Mouse (Mus musculus) hindbrain, embryonic 11.5 days (tissue): Measurements from ENCODE around the gene Il10ra. TPM values are rescaled to one million over a fixed set of nuclear protein-coding genes. Genes with fewer than 3 reads are reported as not detected.

Experiments used
- ATAC-seq: fragments of 200-750 bp; cut with Nextera tagmentation; 2 replicates; pipeline ENCODE4 v1.8.0; 2017; ENCODE audit warnings: mild to moderate bottlenecking, moderate TSS enrichment, moderate library complexity; ENCODE audit not compliant: low FRiP score
- DNase-seq: peaks from one replicate; pipeline ENCODE4 v3.0.0-alpha.2; 2015; ENCODE audit warnings: low spot score
- H3K27ac ChIP-seq: fragments of 300-500 bp; sonication (generic); 2 replicates; pipeline ENCODE4 v1.5.1; 2014; ENCODE audit warnings: mild to moderate bottlenecking, low read depth, low read length
- H3K27me3 ChIP-seq: fragments of 300-500 bp; sonication (generic); 2 replicates; pipeline ENCODE4 v1.6.1; 2014; ENCODE audit warnings: mild to moderate bottlenecking, low read length, moderate library complexity, mixed read lengths; ENCODE audit not compliant: control insufficient read depth, insufficient read depth
- H3K36me3 ChIP-seq: fragments of 300-500 bp; sonication (generic); 2 replicates; pipeline ENCODE4 v1.6.1; 2014; ENCODE audit warnings: mild to moderate bottlenecking, low read length, moderate library complexity, mixed read lengths; ENCODE audit not compliant: control insufficient read depth, insufficient read depth
- H3K4me1 ChIP-seq: fragments of 300-500 bp; sonication (generic); replicated peaks from 2 replicates; pipeline ENCODE4 v1.6.1; 2014; ENCODE audit warnings: low read length, mixed read lengths; ENCODE audit not compliant: control insufficient read depth, insufficient read depth
- H3K4me2 ChIP-seq: fragments of 300-500 bp; sonication (generic); replicated peaks from 2 replicates; pipeline ENCODE4 v1.6.1; 2014; ENCODE audit warnings: mild to moderate bottlenecking, low read depth, low read length
- H3K4me3 ChIP-seq: fragments of 300-500 bp; sonication (generic); 2 replicates; pipeline ENCODE4 v1.5.1; 2014; ENCODE audit warnings: low read depth, low read length
- H3K9ac ChIP-seq: fragments of 300-500 bp; sonication (generic); 2 replicates; pipeline ENCODE4 v1.6.1; 2014; ENCODE audit warnings: low read depth, low read length
- H3K9me3 ChIP-seq: fragments of 300-500 bp; sonication (generic); 2 replicates; pipeline ENCODE4 v1.6.1; 2016; ENCODE audit warnings: low read length; ENCODE audit not compliant: control insufficient read depth
- WGBS: fragments of 180-500 bp; shearing (Covaris S2); extraction: QIAGEN DNeasy Blood & Tissue Kit; methylation state at CpG from one replicate; pipeline ENCODE4 v1.1.7; 2014; 5-methylcytosine and 5-hydroxymethylcytosine counted together
- polyA plus RNA-seq: library from polyadenylated mRNA; unstranded; fragments of >200 nt; fragmentation: Nextera tagmentation; extraction: Ambion mirVana; gene quantifications from 2 replicates; pipeline ENCODE4 v1.2.1, GENCODE M21; 2014

Gene Il10ra
- polyA plus RNA-seq, 1 experiment from 2014 or later: 0.51 TPM

- DNase-seq: no peak
- Histone ChIP-seq H3K4me1 (no peaks in the 10 kb centered on the region), H3K27ac (no peak overlapping the region), H3K4me2 (no peak overlapping the region), H3K4me3 (no peak overlapping the region), H3K9ac (no peak overlapping the region), H3K9me3 (no peaks in the 10 kb centered on the region), H3K27me3 (no peaks in the 10 kb centered on the region), H3K36me3 (no peaks in the 10 kb centered on the region)
- WGBS: 44% methylated on average over 7 of the region's 7 CpGs
- ATAC-seq: no peak
These were observed 32.2 kb downstream of the Il10ra start for GRCm38 (mm10) chr9:45236744-45237143.

GRCm38 (mm10) chr9:45235668-45236227, 33.2 kb downstream of the Il10ra start:
- Histone ChIP-seq H3K4me1 (no peaks in the 10 kb centered on the region), H3K27ac (no peak overlapping the region), H3K4me3 (no peak overlapping the region), H3K36me3 (no peaks in the 10 kb centered on the region), H3K4me2 (no peak overlapping the region), H3K9ac (no peak overlapping the region), H3K9me3 (no peaks in the 10 kb centered on the region), H3K27me3 (no peaks in the 10 kb centered on the region)
- ATAC-seq (no peak), DNase-seq (no peak)
- 76% methylated on average over 6 of the region's 6 CpGs for WGBS

GRCm38 (mm10) chr9:45229359-45229758, 39.6 kb downstream of the Il10ra start:
- Histone ChIP-seq H3K27me3 (no peaks in the 10 kb centered on the region), H3K4me1 (no peaks in the 10 kb centered on the region), H3K27ac (no peak overlapping the region), H3K4me3 (no peak overlapping the region), H3K4me2 (no peak overlapping the region), H3K9ac (no peak overlapping the region), H3K36me3 (no peaks in the 10 kb centered on the region), H3K9me3 (no peaks in the 10 kb centered on the region)
- no peak for DNase-seq
- ATAC-seq: no peak
- WGBS: 88% methylated on average over 8 of the region's 8 CpGs

- 17% methylated on average over 6 of the region's 6 CpGs for WGBS
- H3K27ac ChIP-seq: no peak overlapping the region
- no peak for ATAC-seq
- no peaks in the 10 kb centered on the region for H3K4me1 ChIP-seq
- no peak overlapping the region for H3K9ac ChIP-seq
- H3K4me3 ChIP-seq: no peak overlapping the region
- no peaks in the 10 kb centered on the region for H3K36me3 ChIP-seq
- peak; percentile 94 for DNase-seq
- no peak overlapping the region for H3K4me2 ChIP-seq
- H3K9me3 ChIP-seq: no peaks in the 10 kb centered on the region
- no peaks in the 10 kb centered on the region for H3K27me3 ChIP-seq
These were observed 47.4 kb downstream of the Il10ra start for GRCm38 (mm10) chr9:45221567-45221966.

GRCm38 (mm10) chr9:45219644-45220043, 49.3 kb downstream of the Il10ra start:
- no peak for DNase-seq
- Histone ChIP-seq H3K4me1 (no peaks in the 10 kb centered on the region), H3K9ac (no peak overlapping the region), H3K27me3 (no peaks in the 10 kb centered on the region), H3K27ac (no peak overlapping the region), H3K4me3 (no peak overlapping the region), H3K4me2 (no peak overlapping the region), H3K36me3 (no peaks in the 10 kb centered on the region), H3K9me3 (no peaks in the 10 kb centered on the region)
- ATAC-seq: no peak
- WGBS: 90% methylated on average over 3 of the region's 3 CpGs

- Histone ChIP-seq H3K4me1 (no peaks in the 10 kb centered on the region), H3K9ac (no peak overlapping the region), H3K27me3 (no peaks in the 10 kb centered on the region), H3K9me3 (no peaks in the 10 kb centered on the region), H3K4me3 (no peak overlapping the region), H3K27ac (no peak overlapping the region), H3K36me3 (no peaks in the 10 kb centered on the region), H3K4me2 (no peak overlapping the region)
- ATAC-seq: no peak
- WGBS: 76% methylated on average over 11 of the region's 11 CpGs
- DNase-seq: no peak
These were observed 53.3 kb downstream of the Il10ra start for GRCm38 (mm10) chr9:45215526-45216179.

GRCm38 (mm10) chr9:45212001-45212400, 56.9 kb downstream of the Il10ra start:
- 73% methylated on average over 6 of the region's 6 CpGs for WGBS
- no peak overlapping the region for H3K27ac ChIP-seq
- H3K4me2 ChIP-seq: no peak overlapping the region
- no peaks in the 10 kb centered on the region for H3K36me3 ChIP-seq
- ATAC-seq: no peak
- H3K4me1 ChIP-seq: no peaks in the 10 kb centered on the region
- DNase-seq: no peak
- H3K27me3 ChIP-seq: no peaks in the 10 kb centered on the region
- H3K4me3 ChIP-seq: no peak overlapping the region
- H3K9ac ChIP-seq: no peak overlapping the region
- no peaks in the 10 kb centered on the region for H3K9me3 ChIP-seq

GRCm38 (mm10) chr9:45207015-45207743, 61.8 kb downstream of the Il10ra start:
- DNase-seq (no peak), ATAC-seq (no peak)
- no peaks in the 10 kb centered on the region for H3K4me1 ChIP-seq
- H3K27me3 ChIP-seq: no peaks in the 10 kb centered on the region
- no peaks in the 10 kb centered on the region for H3K9me3 ChIP-seq
- H3K4me3 ChIP-seq: no peak overlapping the region
- H3K4me2 ChIP-seq: no peak overlapping the region
- H3K36me3 ChIP-seq: no peaks in the 10 kb centered on the region
- no peak overlapping the region for H3K9ac ChIP-seq
- no peak overlapping the region for H3K27ac ChIP-seq
- 85% methylated on average over 7 of the region's 7 CpGs for WGBS

GRCm38 (mm10) chr9:45206121-45206520, 62.8 kb downstream of the Il10ra start:
- ATAC-seq (no peak), DNase-seq (no peak)
- Histone ChIP-seq H3K4me3 (no peak overlapping the region), H3K27ac (no peak overlapping the region), H3K9me3 (no peaks in the 10 kb centered on the region), H3K27me3 (no peaks in the 10 kb centered on the region), H3K4me2 (no peak overlapping the region), H3K4me1 (no peaks in the 10 kb centered on the region), H3K36me3 (no peaks in the 10 kb centered on the region), H3K9ac (no peak overlapping the region)
- 72% methylated on average over 4 of the region's 4 CpGs for WGBS
